ENCODE assay signal across 23 mouse cellular contexts in the genomic region with DNA sequence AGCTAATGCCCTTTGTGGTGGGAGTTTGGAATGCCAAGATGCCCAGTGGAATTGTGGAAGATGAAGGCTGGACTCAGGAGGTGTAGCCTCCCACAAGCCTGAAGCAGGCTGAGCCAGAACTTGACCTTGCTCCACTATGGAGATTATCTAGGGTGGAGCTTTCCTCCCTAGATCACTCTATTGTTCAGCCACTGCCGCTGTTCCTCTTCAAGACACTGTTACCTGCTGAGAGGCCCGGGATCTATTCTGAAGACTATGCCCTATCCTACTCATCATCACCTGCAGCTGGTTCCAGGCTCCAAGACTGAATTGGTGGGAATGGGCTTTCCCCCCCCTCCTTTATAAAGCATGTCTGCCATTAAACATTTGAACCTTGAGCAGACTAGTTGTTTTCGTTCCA. TPM values are rescaled to one million over a fixed set of nuclear protein-coding genes. Genes with fewer than 3 reads are reported as not detected.
"Had no signal": no experiment of that assay in that cellular context is flagged by ENCODE, and none has a peak within 500 bp of the region (broad histone marks: within the 10 kb centered on the region; RNA-seq: fewer than 3 reads in every experiment).

No protein-coding gene starts in this region.

- H3K4me3 ChIP-seq: neural tube, embryonic 15.5 days; stomach, embryonic 15.5 days had no signal

- H3K27ac ChIP-seq: neural tube, embryonic 15.5 days; stomach, embryonic 15.5 days; stomach, postnatal 0 days had no signal

- DNase-seq: retina, postnatal 1 day; right cerebral cortex, adult 18-20 months; right cerebral cortex, postnatal 14 days; right cerebral cortex, postnatal 25 days; right cerebral cortex, postnatal 4 days; spleen, adult 18-20 months; thymus, adult 18-20 months; thymus, adult 2 months; thymus, postnatal 14 days; thymus, postnatal 25 days; thymus, postnatal 36 days; thymus, postnatal 4 days had no signal

- H3K9ac ChIP-seq: neural tube, embryonic 15.5 days; stomach, embryonic 15.5 days had no signal

- H3K36me3 ChIP-seq: neural tube, embryonic 15.5 days; stomach, embryonic 15.5 days had no signal

- H3K4me1 ChIP-seq: neural tube, embryonic 15.5 days; stomach, embryonic 15.5 days had no signal

- H3K27me3 ChIP-seq: neural tube, embryonic 15.5 days; stomach, embryonic 15.5 days had no signal

- H3K9me3 ChIP-seq: neural tube, embryonic 15.5 days; stomach, embryonic 15.5 days had no signal

RNA-seq across cellular contexts. Expression of gene Retnlg, which starts 2.8 kb away (rescaled TPM):
- polyA plus RNA-seq: neural tube, embryonic 14.5 days; testis, adult 2 months had no signal

RNA-seq across cellular contexts. Expression of gene Retnla, which starts 27.3 kb away (rescaled TPM):
- total RNA-seq: neutrophil, adult 5-6 weeks had no signal
- polyA plus RNA-seq: neural tube, embryonic 14.5 days; neural tube, embryonic 15.5 days; stomach, embryonic 15.5 days; stomach, embryonic 16.5 days; stomach, postnatal 0 days had no signal

RNA-seq across cellular contexts. Expression of gene Retnlb, which starts 53.0 kb away (rescaled TPM):
- polyA plus RNA-seq: neural tube, embryonic 14.5 days; neural tube, embryonic 15.5 days; small intestine, adult 2 months; spleen, adult 2 months; stomach, embryonic 14.5 days; stomach, embryonic 15.5 days; stomach, embryonic 16.5 days; stomach, postnatal 0 days; testis, adult 2 months; urinary bladder, adult 2 months had no signal
